Mouse (Mus musculus) intestine, postnatal 0 days (tissue): ENCODE data around the gene Chek2. TPM values are rescaled to one million over a fixed set of nuclear protein-coding genes. Genes with fewer than 3 reads are reported as not detected.
A peak's percentile ranks its signal among the peaks of the same experiment; 100 is the strongest.

Experiments used
- ATAC-seq: fragments of 200-750 bp; cut with Nextera tagmentation; 2 replicates; pipeline ENCODE4 v1.8.0; 2017; ENCODE audit warnings: mild to moderate bottlenecking, moderate TSS enrichment, moderate library complexity
- H3K27ac ChIP-seq: fragments of 300-500 bp; sonication (generic); 2 replicates; pipeline ENCODE4 v1.5.1; 2014; ENCODE audit warnings: mild to moderate bottlenecking, low read depth, low read length, moderate library complexity
- H3K27me3 ChIP-seq: fragments of 300-500 bp; sonication (generic); replicated peaks from 2 replicates; pipeline ENCODE4 v1.6.1; 2014; ENCODE audit warnings: low read length, mixed read lengths; ENCODE audit not compliant: control insufficient read depth, insufficient read depth
- H3K36me3 ChIP-seq: fragments of 300-500 bp; sonication (generic); 2 replicates; pipeline ENCODE4 v1.6.1; 2014; ENCODE audit warnings: mild to moderate bottlenecking, moderate library complexity; ENCODE audit not compliant: control insufficient read depth, insufficient read depth
- H3K4me1 ChIP-seq: fragments of 300-500 bp; sonication (generic); replicated peaks from 2 replicates; pipeline ENCODE4 v1.6.1; 2014; ENCODE audit warnings: antibody characterized with exemption, low read length, mixed read lengths; ENCODE audit not compliant: control insufficient read depth, insufficient read depth
- H3K4me2 ChIP-seq: fragments of 300-500 bp; sonication (generic); replicated peaks from 2 replicates; pipeline ENCODE4 v1.6.1; 2014; ENCODE audit warnings: low read depth, mild to moderate bottlenecking, moderate library complexity
- H3K4me3 ChIP-seq: fragments of 300-500 bp; sonication (generic); 2 replicates; pipeline ENCODE4 v1.5.1; 2014; ENCODE audit warnings: low read depth, low read length
- H3K9ac ChIP-seq: fragments of 300-500 bp; sonication (generic); 2 replicates; pipeline ENCODE4 v1.6.1; 2014; ENCODE audit warnings: mild to moderate bottlenecking, low read depth, low read length
- H3K9me3 ChIP-seq: fragments of 300-500 bp; sonication (generic); 2 replicates; pipeline ENCODE4 v1.6.1; 2016; ENCODE audit warnings: mixed run types; ENCODE audit not compliant: control insufficient read depth
- CTCF ChIP-seq: sonication (generic); IDR thresholded peaks from 2 replicates; pipeline ENCODE4 v1.5.1; 2016; ENCODE audit warnings: low read depth, mild to moderate bottlenecking, control low read depth, antibody characterized with exemption, moderate library complexity
- WGBS: fragments of 180-500 bp; shearing (Covaris S2); extraction: QIAGEN DNeasy Blood & Tissue Kit; methylation state at CpG from one replicate; pipeline ENCODE4 v1.1.7; 2014; 5-methylcytosine and 5-hydroxymethylcytosine counted together
- polyA plus RNA-seq: library from polyadenylated mRNA; unstranded; fragments of >200 nt; fragmentation: Nextera tagmentation; extraction: Ambion mirVana; gene quantifications from 2 replicates; pipeline ENCODE4 v1.2.1, GENCODE M21; 2015

Chek2 gene
- polyA plus RNA-seq, 1 experiment from 2014 or later, result 10.5 TPM

DNA sequence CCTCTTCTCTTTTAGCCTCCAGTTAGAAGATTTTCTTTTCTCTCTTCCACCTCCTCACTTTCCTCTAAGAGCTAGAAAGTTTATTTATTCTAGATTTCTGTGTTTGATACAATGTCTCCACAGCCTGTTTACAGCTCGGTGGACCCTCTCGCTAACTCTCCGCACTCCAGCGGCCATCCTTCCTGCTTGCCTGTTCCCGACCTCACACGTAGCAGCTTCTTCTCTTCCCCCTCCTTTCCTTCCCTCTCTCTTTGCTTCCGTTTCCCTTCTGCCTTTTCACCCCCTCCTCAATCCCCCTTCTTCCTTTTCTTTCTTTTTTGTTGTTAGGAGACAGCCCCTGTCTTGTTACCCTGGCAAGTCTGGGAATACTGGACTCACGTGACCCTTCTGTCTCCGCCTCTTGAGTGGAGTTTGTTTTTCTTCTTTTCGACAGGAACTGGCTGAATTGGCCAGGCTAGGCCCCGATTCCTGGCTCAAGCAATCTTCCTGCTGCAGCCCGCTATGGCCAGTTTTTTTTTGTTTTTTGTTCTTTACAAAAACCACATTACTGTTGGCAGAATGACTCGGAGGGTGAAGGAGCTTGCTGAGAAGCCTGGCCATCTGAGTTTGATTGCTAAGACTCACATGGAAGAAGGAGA is 19.4 kb downstream of the Chek2 start:
- 32% methylated on average over 13 of the region's 13 CpGs for WGBS
- ATAC-seq, result no peak
- H3K9me3 ChIP-seq, result no peaks in the 10 kb centered on the region
- H3K9ac ChIP-seq, result 0 out of 2 replicates have a peak overlapping the region, but pooled peaks have one; percentile 7
- peak overlapping the region; percentile 70 for H3K27ac ChIP-seq
- peak overlapping the region; percentile 16; the same call in 1 of the 2 replicates for H3K4me3 ChIP-seq
- TF ChIP-seq CTCF, result no peak
- H3K27me3 ChIP-seq, result no peaks in the 10 kb centered on the region
- peak overlapping the region; percentile 44; the same call in 1 of the 2 replicates for H3K4me2 ChIP-seq
- peaks cover 35% of the 10 kb centered on the region; the same call in 1 of the 2 replicates for H3K36me3 ChIP-seq
- no peaks in the 10 kb centered on the region for H3K4me1 ChIP-seq

GRCm38 (mm10) chr5:110860445-110860844 is 20.7 kb downstream of the Chek2 start:
- H3K36me3 ChIP-seq, result peaks cover 37% of the 10 kb centered on the region; the same call in 1 of the 2 replicates
- H3K4me3 ChIP-seq, result no peak overlapping the region
- H3K9me3 ChIP-seq, result no peaks in the 10 kb centered on the region
- 77% methylated on average over 5 of the region's 5 CpGs for WGBS
- H3K27me3 ChIP-seq, result no peaks in the 10 kb centered on the region
- no peak overlapping the region for H3K4me2 ChIP-seq
- TF ChIP-seq CTCF, result no peak
- H3K4me1 ChIP-seq, result no peaks in the 10 kb centered on the region
- no peak overlapping the region for H3K9ac ChIP-seq
- no peak for ATAC-seq
- no peak overlapping the region for H3K27ac ChIP-seq

DNA sequence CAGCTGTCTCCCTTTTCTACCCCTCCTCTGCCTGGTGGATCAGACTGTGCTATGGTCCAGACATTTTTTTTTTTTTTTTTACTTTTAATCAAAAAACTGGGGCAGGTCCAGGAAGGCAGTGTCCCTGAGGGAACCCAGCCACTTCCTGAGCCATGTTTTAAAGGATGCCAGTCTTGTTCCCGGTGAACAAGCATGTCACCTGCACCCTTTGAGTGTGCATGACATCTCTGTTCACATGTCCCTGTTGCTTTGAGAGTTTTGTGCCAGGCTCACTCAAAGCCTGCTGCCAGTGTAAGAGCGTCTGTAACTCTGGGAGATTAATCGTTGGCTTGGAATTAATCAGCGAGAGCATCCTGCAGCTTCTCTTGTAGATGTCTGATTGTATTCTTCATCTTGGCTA is 28.7 kb downstream of the Chek2 start:
- Histone ChIP-seq H3K36me3 (peaks cover 34% of the 10 kb centered on the region), H3K4me2 (no peak overlapping the region), H3K9ac (no peak overlapping the region), H3K27me3 (no peaks in the 10 kb centered on the region), H3K27ac (no peak overlapping the region), H3K9me3 (no peaks in the 10 kb centered on the region), H3K4me1 (no peaks in the 10 kb centered on the region), H3K4me3 (no peak overlapping the region)
- WGBS, result 75% methylated on average over 4 of the region's 4 CpGs
- no peak for ATAC-seq
- no peak for TF ChIP-seq CTCF

- no peak overlapping the region for H3K4me2 ChIP-seq
- no peak for TF ChIP-seq CTCF
Observed at GRCm38 (mm10) chr5:110869242-110869669, 29.5 kb downstream of the Chek2 start.

DNA sequence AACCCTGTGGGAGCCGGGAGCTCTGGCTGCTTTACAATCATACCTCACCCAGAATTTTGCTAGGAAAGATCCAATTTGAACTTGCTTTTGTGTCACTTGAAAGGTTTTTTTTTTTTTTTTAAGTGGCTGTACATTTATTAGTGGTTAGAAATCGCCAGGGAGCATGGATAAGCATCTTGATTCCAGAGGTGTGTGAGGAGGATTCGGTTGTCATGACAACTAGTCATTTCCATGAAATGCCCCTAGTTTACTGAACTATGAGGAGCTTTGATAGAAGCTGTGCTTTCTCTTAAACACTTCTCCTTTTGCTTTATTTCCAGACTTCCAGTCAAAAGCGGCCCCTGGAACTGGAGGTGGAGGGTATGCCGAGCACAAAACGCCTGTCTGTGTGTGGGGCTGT is 33.4 kb downstream of the Chek2 start:
- Histone ChIP-seq H3K9ac (no peak overlapping the region), H3K36me3 (peaks cover 25% of the 10 kb centered on the region), H3K4me3 (no peak overlapping the region), H3K27me3 (no peaks in the 10 kb centered on the region), H3K4me2 (no peak overlapping the region), H3K9me3 (no peaks in the 10 kb centered on the region), H3K27ac (no peak overlapping the region), H3K4me1 (no peaks in the 10 kb centered on the region)
- ATAC-seq, result no peak
- WGBS, result 86% methylated on average over 6 of the region's 6 CpGs
- no peak for TF ChIP-seq CTCF

More at GRCm38 (mm10) chr5:110869242-110869669, 29.5 kb downstream of the Chek2 start:
- ATAC-seq, result no peak
- Histone ChIP-seq H3K4me1 (no peaks in the 10 kb centered on the region), H3K4me3 (no peak overlapping the region), H3K9ac (no peak overlapping the region), H3K27me3 (no peaks in the 10 kb centered on the region), H3K27ac (no peak overlapping the region), H3K9me3 (no peaks in the 10 kb centered on the region), H3K36me3 (peaks cover 26% of the 10 kb centered on the region)
- 23% methylated on average over 8 of the region's 8 CpGs for WGBS

GRCm38 (mm10) chr5:110874711-110875110 is 34.9 kb downstream of the Chek2 start:
- Histone ChIP-seq H3K27ac (no peak overlapping the region), H3K36me3 (peaks cover 25% of the 10 kb centered on the region), H3K27me3 (no peaks in the 10 kb centered on the region), H3K4me2 (no peak overlapping the region), H3K4me1 (no peaks in the 10 kb centered on the region), H3K9me3 (no peaks in the 10 kb centered on the region), H3K9ac (no peak overlapping the region), H3K4me3 (no peak overlapping the region)
- TF ChIP-seq CTCF, result no peak
- no peak for ATAC-seq
